8 mouse cellular contexts compared by ENCODE assay signal in genomic region chr10:128460270-128460630, GRCm38 (mm10). TPM values are rescaled to one million over a fixed set of nuclear protein-coding genes. Genes with fewer than 3 reads are reported as not detected.
DNase-seq lines count a peak whose midpoint lies in the region; ATAC-seq and TF ChIP-seq lines count a peak whose summit lies in the region.

No protein-coding gene starts in this region.

- peak overlapping the region; percentile 60 for H3K4me3 ChIP-seq in heart, adult 2 months
- peak overlapping the region; percentile 100 for H3K4me3 ChIP-seq in E14TG2a.4 (replicated peaks; ENCODE audit: low read length)
- peak overlapping the region; percentile 86 for H3K4me3 ChIP-seq in forebrain, embryonic 16.5 days (replicated peaks; ENCODE audit: low read length)
- peak overlapping the region; percentile 81 for H3K4me3 ChIP-seq in macrophage (ENCODE audit: inconsistent target)

- no peak for ATAC-seq in forebrain, embryonic 16.5 days

- intact Hi-C loops in heart, adult 2 months (cut with DNase I): loop anchor here (2.0 kb wide), 1 partner anchor 33 kb away; no protein-coding TSS in a partner anchor

- H3K9ac ChIP-seq in heart, adult 2 months (ENCODE audit: low read depth, low read length): peak overlapping the region; percentile 26; the same call in 1 of the 2 replicates
- H3K9ac ChIP-seq in forebrain, embryonic 16.5 days (replicated peaks; ENCODE audit: low read depth, low read length): peak overlapping the region; percentile 95

- TF ChIP-seq EP300 in heart, adult 2 months (IDR thresholded peaks at IDR 0.05; ENCODE audit: insufficient read depth, low read depth, low read length): no peak

- no peaks in the 10 kb centered on the region for H3K9me3 ChIP-seq in E14TG2a.4 (ENCODE audit: low read length)
- H3K9me3 ChIP-seq in forebrain, embryonic 16.5 days (ENCODE audit: control insufficient read depth, low read length): no peaks in the 10 kb centered on the region

- 17% methylated on average over 5 of the region's 5 CpGs for whole genome bisulfite sequencing in heart, adult 2 months
- WGBS in forebrain, embryonic 16.5 days: 0% methylated on average over 5 of the region's 5 CpGs
- WGBS in macrophage (ENCODE audit: missing documents): 7% methylated on average over 5 of the region's 5 CpGs

- peak overlapping the region; percentile 84; the same call in 1 of the 2 replicates for H3K27ac ChIP-seq in heart, adult 2 months
- H3K27ac ChIP-seq in forebrain, embryonic 16.5 days (ENCODE audit: low read length): peak overlapping the region; percentile 95
- H3K27ac ChIP-seq in macrophage: peak overlapping the region; percentile 42

- H3K4me1 ChIP-seq in heart, adult 2 months (ENCODE audit: control insufficient read depth, insufficient read depth, low read length): peaks cover 3% of the 10 kb centered on the region
- peaks cover 22% of the 10 kb centered on the region for H3K4me1 ChIP-seq in E14TG2a.4 (replicated peaks; ENCODE audit: low read depth, low read length)
- peaks cover 10% of the 10 kb centered on the region for H3K4me1 ChIP-seq in forebrain, embryonic 16.5 days (replicated peaks; ENCODE audit: control insufficient read depth, insufficient read depth, low read length)

- no peaks in the 10 kb centered on the region for H3K79me2 ChIP-seq in heart, adult 2 months (replicated peaks; ENCODE audit: control insufficient read depth, insufficient read depth, low read length)
- H3K79me2 ChIP-seq in macrophage (ENCODE audit: inconsistent target): peaks cover 24% of the 10 kb centered on the region

- H3K27me3 ChIP-seq in heart, adult 2 months (ENCODE audit: control insufficient read depth, insufficient read depth, low read length): no peaks in the 10 kb centered on the region
- peaks cover 47% of the 10 kb centered on the region for H3K27me3 ChIP-seq in E14TG2a.4 (ENCODE audit: insufficient read depth, low read length)
- no peaks in the 10 kb centered on the region for H3K27me3 ChIP-seq in forebrain, embryonic 16.5 days (replicated peaks; ENCODE audit: control insufficient read depth, insufficient read depth, low read length)

- no peak for DNase-seq in heart, adult 2 months
- DNase-seq in heart, adult 18-20 months: no peak
- no peak for DNase-seq in right cerebral cortex, postnatal 10 days (ENCODE audit: low spot score in 2 of 2)
- no peak for DNase-seq in Muller cell, postnatal 12 days (ENCODE audit: inconsistent ontology term)
- no peak for DNase-seq in cerebellum, adult 11 months

- peaks cover 5% of the 10 kb centered on the region for H3K36me3 ChIP-seq in heart, adult 2 months (ENCODE audit: control insufficient read depth, insufficient read depth, low read length)
- peaks cover 34% of the 10 kb centered on the region for H3K36me3 ChIP-seq in E14TG2a.4 (ENCODE audit: insufficient read depth, low read length)
- peaks cover 22% of the 10 kb centered on the region for H3K36me3 ChIP-seq in forebrain, embryonic 16.5 days (ENCODE audit: control insufficient read depth, insufficient read depth)
- peaks cover 38% of the 10 kb centered on the region for H3K36me3 ChIP-seq in macrophage (ENCODE audit: inconsistent target)

- peak overlapping the region; percentile 94 for H3K4me2 ChIP-seq in forebrain, embryonic 16.5 days (ENCODE audit: low read length)

- no peak for TF ChIP-seq CTCF in heart, adult 2 months (IDR thresholded peaks at IDR 0.05)
- TF ChIP-seq CTCF in E14TG2a.4 (conservative IDR thresholded peaks at IDR 0.05; ENCODE audit: low read length): no peak

- TF ChIP-seq POLR2A in heart, adult 2 months (IDR thresholded peaks at IDR 0.05; ENCODE audit: insufficient read depth, low read depth, low read length): no peak

RNA-seq across cellular contexts. Expression of gene Smarcc2, which starts 1.2 kb away (rescaled TPM):
- 10 to 100 TPM; 75.5 to 77.6 TPM for total RNA-seq in heart, adult 2 months (2021)
- polyA plus RNA-seq in heart, adult 2 months (2012; rRNA removed): 49.1 and 61.1 TPM in 2 replicates
- 10 to 100 TPM; 75.4 to 75.8 TPM for total RNA-seq in heart, adult 18-20 months (2021)
- 215 and 217 TPM in 2 replicates for polyA plus RNA-seq in forebrain, embryonic 16.5 days (2015; fragmentation: Nextera tagmentation; extraction: Ambion mirVana)
- total RNA-seq in macrophage (2018; cell fraction: chromatin; rRNA removed): 100 to 1,000 TPM in 24 of 26 experiments, 10 to 100 TPM in 2; 82.9 to 296 (median 182) TPM
- total RNA-seq in macrophage (2018; cell fraction: cytosol; rRNA removed): 100 to 1,000 TPM in 3 of 26 experiments, 10 to 100 TPM in 23; 72.8 to 108 (median 92.6) TPM
- 100 to 1,000 TPM in 12 of 26 experiments, 10 to 100 TPM in 14; 54.6 to 141 (median 98.1) TPM for total RNA-seq in macrophage (2018; cell fraction: nucleus; rRNA removed)
- polyA plus RNA-seq in macrophage (2018): 73.6 to 136 TPM (median 74.8 TPM) in 3 replicates

RNA-seq across cellular contexts. Expression of gene Myl6, which starts 33.7 kb away (rescaled TPM):
- total RNA-seq in heart, adult 2 months (2021): 100 to 1,000 TPM; 242 to 302 TPM
- polyA plus RNA-seq in heart, adult 2 months (2012; rRNA removed): 379 and 468 TPM in 2 replicates
- total RNA-seq in heart, adult 18-20 months (2021): 100 to 1,000 TPM; 253 to 273 TPM
- polyA plus RNA-seq in forebrain, embryonic 16.5 days (2015; fragmentation: Nextera tagmentation; extraction: Ambion mirVana): 599 and 678 TPM in 2 replicates
- 100 to 1,000 TPM; 104 to 402 (median 256) TPM for total RNA-seq in macrophage (2018; cell fraction: chromatin; rRNA removed)
- 1,000 to 10,000 TPM in 24 of 26 experiments, 100 to 1,000 TPM in 2; 852 to 1,734 (median 1,138) TPM for total RNA-seq in macrophage (2018; cell fraction: cytosol; rRNA removed)
- 100 to 1,000 TPM; 190 to 507 (median 328) TPM for total RNA-seq in macrophage (2018; cell fraction: nucleus; rRNA removed)
- 1,390 to 2,190 TPM (median 1,921 TPM) in 3 replicates for polyA plus RNA-seq in macrophage (2018)

RNA-seq across cellular contexts. Expression of gene Myl6b, which starts 38.2 kb away (rescaled TPM):
- 1 to 10 TPM; 3.5 to 3.8 TPM for total RNA-seq in heart, adult 2 months (2021)
- polyA plus RNA-seq in heart, adult 2 months (2012; rRNA removed): 2.9 and 4.1 TPM in 2 replicates
- 1 to 10 TPM; 3.2 to 3.3 TPM for total RNA-seq in heart, adult 18-20 months (2021)
- polyA plus RNA-seq in forebrain, embryonic 16.5 days (2015; fragmentation: Nextera tagmentation; extraction: Ambion mirVana): 5.4 and 5.9 TPM in 2 replicates
- total RNA-seq in macrophage (2018; cell fraction: chromatin; rRNA removed): 1 to 10 TPM in 5 of 26 experiments, under 1 TPM in 5, not detected in 16; 0.68 to 4.6 (median 1.1) TPM
- total RNA-seq in macrophage (2018; cell fraction: cytosol; rRNA removed): 1 to 10 TPM; 1.9 to 3.5 (median 2.4) TPM
- total RNA-seq in macrophage (2018; cell fraction: nucleus; rRNA removed): 1 to 10 TPM in 8 of 26 experiments, under 1 TPM in 9, not detected in 9; 0.59 to 2.2 (median 1.00) TPM
- polyA plus RNA-seq in macrophage (2018): 0.73 to 1.7 TPM (median 1.4 TPM) in 3 replicates

RNA-seq across cellular contexts. Expression of gene Rnf41, which starts 48.8 kb away (rescaled TPM):
- 10 to 100 TPM; 15.8 to 16.9 TPM for total RNA-seq in heart, adult 2 months (2021)
- 12.5 and 17.8 TPM in 2 replicates for polyA plus RNA-seq in heart, adult 2 months (2012; rRNA removed)
- 10 to 100 TPM; 16.6 to 17.2 TPM for total RNA-seq in heart, adult 18-20 months (2021)
- polyA plus RNA-seq in forebrain, embryonic 16.5 days (2015; fragmentation: Nextera tagmentation; extraction: Ambion mirVana): 121 and 122 TPM in 2 replicates
- total RNA-seq in macrophage (2018; cell fraction: chromatin; rRNA removed): 100 to 1,000 TPM in 1 of 26 experiments, 10 to 100 TPM in 25; 20.7 to 101 (median 48.4) TPM
- total RNA-seq in macrophage (2018; cell fraction: cytosol; rRNA removed): 10 to 100 TPM; 26.8 to 47.9 (median 36.3) TPM
- total RNA-seq in macrophage (2018; cell fraction: nucleus; rRNA removed): 100 to 1,000 TPM in 1 of 26 experiments, 10 to 100 TPM in 25; 28.1 to 103 (median 45.2) TPM
- polyA plus RNA-seq in macrophage (2018): 26.5 to 35.2 TPM (median 33.6 TPM) in 3 replicates

RNA-seq across cellular contexts. Expression of gene Nabp2, which starts 49.0 kb away (rescaled TPM):
- total RNA-seq in heart, adult 2 months (2021): 10 to 100 TPM; 45.2 to 48.2 TPM
- polyA plus RNA-seq in heart, adult 2 months (2012; rRNA removed): 25.0 and 25.1 TPM in 2 replicates
- 10 to 100 TPM; 41.0 to 42.8 TPM for total RNA-seq in heart, adult 18-20 months (2021)
- 139 and 147 TPM in 2 replicates for polyA plus RNA-seq in forebrain, embryonic 16.5 days (2015; fragmentation: Nextera tagmentation; extraction: Ambion mirVana)
- total RNA-seq in macrophage (2018; cell fraction: chromatin; rRNA removed): 10 to 100 TPM in 12 of 26 experiments, 1 to 10 TPM in 14; 2.0 to 21.4 (median 9.2) TPM
- total RNA-seq in macrophage (2018; cell fraction: cytosol; rRNA removed): 10 to 100 TPM; 33.5 to 58.9 (median 48.1) TPM
- total RNA-seq in macrophage (2018; cell fraction: nucleus; rRNA removed): 10 to 100 TPM in 16 of 26 experiments, 1 to 10 TPM in 10; 5.7 to 22.4 (median 12.2) TPM
- 44.1 to 130 TPM (median 65.7 TPM) in 3 replicates for polyA plus RNA-seq in macrophage (2018)

Comparison
In these comparisons a context has a peak if more than half of its experiments do, and no peak if none do; other contexts are left out.
1. H3K27ac ChIP-seq: peak in every context shown above with its lines; median percentile 95 in forebrain, embryonic 16.5 days; 84 in heart, adult 2 months; 42 in macrophage.